Mouse (Mus musculus) left cerebral cortex, adult 9 months (tissue): ENCODE measurements around the gene Plscr3.

ENCODE experiments used
- DNase-seq, 2 experiments: peaks; one replicate each; pipeline ENCODE4 v3.0.0; 2022; ENCODE audit warnings: low spot score in 2 of 2

The Plscr3 gene

GRCm38 (mm10) chr11:69846198-69846680 is at the start of gene Plscr3:
TSS of gene Plscr3 (plus strand) at chr11:69846376.
- peak; percentile 59 to 83 for DNase-seq

- DNase-seq: no peak
These were observed 48.3 kb upstream of the Plscr3 start for GRCm38 (mm10) chr11:69797924-69798323.

GRCm38 (mm10) chr11:69799394-69800137 is 46.6 kb upstream of the Plscr3 start:
- DNase-seq: no peak

GRCm38 (mm10) chr11:69800138-69800391 is 46.1 kb upstream of the Plscr3 start:
- DNase-seq: no peak

GRCm38 (mm10) chr11:69800392-69801197 is 45.6 kb upstream of the Plscr3 start:
- DNase-seq: no peak

- DNase-seq: no peak
These were observed 44.7 kb upstream of the Plscr3 start, which contains the start of gene Fgf11 for GRCm38 (mm10) chr11:69801379-69801977. TSS of gene Fgf11 (minus strand) at chr11:69801857.

GRCm38 (mm10) chr11:69802648-69803105 is 43.5 kb upstream of the Plscr3 start:
- peak in 1 of 2 experiments; percentile 60 for DNase-seq

- DNase-seq: no peak
These were observed 42.8 kb upstream of the Plscr3 start for GRCm38 (mm10) chr11:69803328-69803727.

- DNase-seq: peak in 1 of 2 experiments; percentile 59
These were observed 42.2 kb upstream of the Plscr3 start for GRCm38 (mm10) chr11:69803786-69804651.

- DNase-seq: no peak
These were observed 41.6 kb upstream of the Plscr3 start for GRCm38 (mm10) chr11:69804652-69804940.

GRCm38 (mm10) chr11:69804972-69805909 is 40.9 kb upstream of the Plscr3 start, which contains the start of gene Tmem102:
TSS of gene Tmem102 (minus strand) at chr11:69805624.
- no peak for DNase-seq

- no peak for DNase-seq
These were observed 39.8 kb upstream of the Plscr3 start for GRCm38 (mm10) chr11:69806378-69806777.

- DNase-seq: no peak
These were observed 38.5 kb upstream of the Plscr3 start for GRCm38 (mm10) chr11:69807641-69808040.

- DNase-seq: no peak
These were observed 35.9 kb upstream of the Plscr3 start for GRCm38 (mm10) chr11:69810280-69810679.

- DNase-seq: no peak
These were observed 31.0 kb upstream of the Plscr3 start, which contains the start of gene Gm39566 for GRCm38 (mm10) chr11:69815155-69815554. TSS of gene Gm39566 (minus strand) at chr11:69815298.

GRCm38 (mm10) chr11:69816520-69816919 is 29.7 kb upstream of the Plscr3 start:
- no peak for DNase-seq

- DNase-seq: no peak
These were observed 27.8 kb upstream of the Plscr3 start, which contains the start of gene Spem2 for GRCm38 (mm10) chr11:69818365-69818764. TSS of gene Spem2 (minus strand) at chr11:69818465.

GRCm38 (mm10) chr11:69818871-69819270 is 27.3 kb upstream of the Plscr3 start:
- no peak for DNase-seq

- DNase-seq: no peak
These were observed 24.1 kb upstream of the Plscr3 start, which contains the start of gene Spem1 for GRCm38 (mm10) chr11:69822080-69822479. TSS of gene Spem1 (minus strand) at chr11:69822180.

GRCm38 (mm10) chr11:69823456-69823855 is 22.7 kb upstream of the Plscr3 start:
- no peak for DNase-seq
